Mouse (Mus musculus) lung, postnatal 14 days (tissue): Measurements from ENCODE around the gene Actrt2.

Experiments
- DNase-seq: peaks from one replicate; pipeline ENCODE4 v3.0.0; 2021

The Actrt2 gene

GRCm38 (mm10) chr4:154667767-154668166 is at the start of gene Actrt2:
Actrt2 (minus strand) TSS chr4:154667867.
- DNase-seq: no peak

GRCm38 (mm10) chr4:154709391-154710107 is 41.9 kb upstream of the Actrt2 start:
- no peak for DNase-seq

GRCm38 (mm10) chr4:154708811-154709210 is 41.1 kb upstream of the Actrt2 start:
- no peak for DNase-seq

GRCm38 (mm10) chr4:154708223-154708622 is 40.6 kb upstream of the Actrt2 start:
- DNase-seq: no peak

- DNase-seq: no peak
Measured at GRCm38 (mm10) chr4:154707521-154707920, 39.9 kb upstream of the Actrt2 start.

- DNase-seq: no peak
Measured at GRCm38 (mm10) chr4:154706442-154706841, 38.8 kb upstream of the Actrt2 start.

- DNase-seq: no peak
Measured at GRCm38 (mm10) chr4:154705681-154706080, 38.0 kb upstream of the Actrt2 start.

- DNase-seq: no peak
Measured at GRCm38 (mm10) chr4:154705056-154705455, 37.4 kb upstream of the Actrt2 start.

GRCm38 (mm10) chr4:154704591-154704990 is 36.9 kb upstream of the Actrt2 start:
- DNase-seq: no peak

- no peak for DNase-seq
Measured at GRCm38 (mm10) chr4:154703426-154704070, 35.9 kb upstream of the Actrt2 start.

GRCm38 (mm10) chr4:154702931-154703330 is 35.3 kb upstream of the Actrt2 start:
- DNase-seq: no peak

- DNase-seq: no peak
Measured at GRCm38 (mm10) chr4:154702186-154702585, 34.5 kb upstream of the Actrt2 start.

- DNase-seq: peak; percentile 13
Measured at GRCm38 (mm10) chr4:154700921-154701412, 33.3 kb upstream of the Actrt2 start.

- DNase-seq: no peak
Measured at GRCm38 (mm10) chr4:154700436-154700835, 32.8 kb upstream of the Actrt2 start.

GRCm38 (mm10) chr4:154699236-154699635 is 31.6 kb upstream of the Actrt2 start:
- DNase-seq: no peak

- DNase-seq: no peak
Measured at GRCm38 (mm10) chr4:154698631-154699030, 31.0 kb upstream of the Actrt2 start.

GRCm38 (mm10) chr4:154698021-154698590 is 30.4 kb upstream of the Actrt2 start:
- no peak for DNase-seq

- no peak for DNase-seq
Measured at GRCm38 (mm10) chr4:154697476-154697875, 29.8 kb upstream of the Actrt2 start.

GRCm38 (mm10) chr4:154696552-154696951 is 28.9 kb upstream of the Actrt2 start:
- no peak for DNase-seq

GRCm38 (mm10) chr4:154696146-154696545 is 28.5 kb upstream of the Actrt2 start:
- no peak for DNase-seq

GRCm38 (mm10) chr4:154694361-154694760 is 26.7 kb upstream of the Actrt2 start:
- no peak for DNase-seq

- DNase-seq: no peak
Measured at GRCm38 (mm10) chr4:154693348-154694015, 25.8 kb upstream of the Actrt2 start.

- DNase-seq: no peak
Measured at GRCm38 (mm10) chr4:154683068-154683752, 15.5 kb upstream of the Actrt2 start.
